Mouse (Mus musculus): ENCODE results near the gene Arhgef25. TPM values are rescaled to one million over a fixed set of nuclear protein-coding genes. Genes with fewer than 3 reads are reported as not detected.
"Not testable (repeated sequence)": the region's sequence is repeated elsewhere in the genome, so short reads cannot be mapped to it uniquely, and the experiment has no call there.

The Arhgef25 gene
- polyA plus RNA-seq, 1 experiment from 2014 or later = 23.7 TPM

DNA sequence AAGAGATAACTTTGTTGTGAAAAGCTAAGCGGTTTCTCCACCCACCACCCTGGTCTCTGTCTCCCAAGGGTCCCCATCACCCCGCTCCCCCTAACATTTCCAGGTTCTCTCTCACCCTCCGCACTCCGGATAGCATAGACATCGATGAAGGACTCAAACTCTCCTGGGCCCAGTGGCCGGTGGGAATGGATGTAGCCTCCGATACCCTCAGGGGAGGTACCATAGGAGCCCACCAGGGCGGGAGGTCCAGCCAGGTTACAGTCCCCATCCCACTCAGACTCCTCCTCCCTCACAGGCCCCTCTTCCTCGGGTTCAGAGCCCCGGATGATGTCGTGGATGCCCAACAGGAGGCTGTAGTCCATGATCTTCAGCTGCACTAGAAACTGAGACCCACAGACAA lies 9.6 kb upstream of the Arhgef25 start:
- H3K9me3 ChIP-seq = no peaks in the 10 kb centered on the region
- 85% methylated on average over 11 of the region's 11 CpGs for WGBS
- no peak overlapping the region; the same call in 1 of the 2 replicates for H3K27ac ChIP-seq
- no peak overlapping the region for H3K4me3 ChIP-seq
- DNase-seq (ENCODE audit: extremely low spot score, low spot score) = no peak
- no peaks in the 10 kb centered on the region for H3K27me3 ChIP-seq (ENCODE audit: poor library complexity, severe bottlenecking)
- H3K36me3 ChIP-seq (replicated peaks) = peaks cover 72% of the 10 kb centered on the region
- peaks cover 27% of the 10 kb centered on the region for H3K4me1 ChIP-seq

GRCm38 (mm10) chr10:127199068-127199467 lies 9.2 kb upstream of the Arhgef25 start:
- Histone ChIP-seq H3K4me1 (peaks cover 31% of the 10 kb centered on the region), H3K36me3 (replicated peaks) (peaks cover 69% of the 10 kb centered on the region), H3K9me3 (no peaks in the 10 kb centered on the region), H3K27ac (no peak overlapping the region; the same call in 1 of the 2 replicates), H3K27me3 (ENCODE audit: poor library complexity, severe bottlenecking) (no peaks in the 10 kb centered on the region), H3K4me3 (no peak overlapping the region)
- no peak for DNase-seq (ENCODE audit: extremely low spot score, low spot score)
- WGBS = 74% methylated on average over 5 of the region's 5 CpGs

- no peak for DNase-seq (ENCODE audit: extremely low spot score, low spot score)
- Histone ChIP-seq H3K4me1 (peaks cover 32% of the 10 kb centered on the region), H3K4me3 (no peak overlapping the region), H3K9me3 (no peaks in the 10 kb centered on the region), H3K27me3 (ENCODE audit: poor library complexity, severe bottlenecking) (no peaks in the 10 kb centered on the region), H3K36me3 (replicated peaks) (peaks cover 65% of the 10 kb centered on the region), H3K27ac (no peak overlapping the region)
- WGBS = 71% methylated on average over 2 of the region's 2 CpGs
These were observed 8.6 kb upstream of the Arhgef25 start for GRCm38 (mm10) chr10:127198492-127198891.

GRCm38 (mm10) chr10:127197505-127198110 lies 7.7 kb upstream of the Arhgef25 start:
- 91% methylated on average over 11 of the region's 11 CpGs for WGBS
- H3K27ac ChIP-seq = peak overlapping the region; percentile 12; the same call in 1 of the 2 replicates
- H3K27me3 ChIP-seq (ENCODE audit: poor library complexity, severe bottlenecking) = no peaks in the 10 kb centered on the region
- DNase-seq (ENCODE audit: extremely low spot score, low spot score) = no peak
- peaks cover 41% of the 10 kb centered on the region for H3K4me1 ChIP-seq
- peaks cover 65% of the 10 kb centered on the region for H3K36me3 ChIP-seq (replicated peaks)
- peak overlapping the region; percentile 4; the same call in 1 of the 2 replicates for H3K4me3 ChIP-seq
- no peaks in the 10 kb centered on the region for H3K9me3 ChIP-seq

GRCm38 (mm10) chr10:127197104-127197503 lies 7.2 kb upstream of the Arhgef25 start:
- no peak for DNase-seq (ENCODE audit: extremely low spot score, low spot score)
- WGBS = 92% methylated on average over 8 of the region's 8 CpGs
- H3K36me3 ChIP-seq (replicated peaks) = peaks cover 65% of the 10 kb centered on the region
- H3K4me1 ChIP-seq = peaks cover 44% of the 10 kb centered on the region
- H3K4me3 ChIP-seq = no peak overlapping the region
- no peaks in the 10 kb centered on the region for H3K9me3 ChIP-seq
- no peaks in the 10 kb centered on the region for H3K27me3 ChIP-seq (ENCODE audit: poor library complexity, severe bottlenecking)
- H3K27ac ChIP-seq = peak overlapping the region; percentile 12; the same call in 1 of the 2 replicates

DNA sequence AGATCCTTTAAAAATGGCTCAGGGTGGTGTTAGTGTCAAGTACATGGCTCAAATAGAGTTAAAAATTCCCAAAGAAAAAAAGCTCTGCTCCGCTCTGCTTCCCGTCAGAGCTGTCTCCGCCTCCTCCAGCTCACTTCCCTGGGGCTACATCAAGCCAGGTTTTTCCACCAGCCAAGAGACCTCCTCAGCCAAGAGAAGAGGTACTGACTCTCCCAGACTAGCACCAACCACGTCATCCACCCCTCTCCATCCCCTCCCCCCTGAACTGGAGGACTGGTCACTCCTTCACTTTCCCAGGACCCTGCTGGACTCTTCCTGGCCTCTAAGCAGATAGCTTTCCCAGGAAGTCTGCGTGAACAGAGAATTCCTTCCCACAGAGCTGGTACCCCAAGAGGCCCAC lies 6.5 kb upstream of the Arhgef25 start:
- H3K36me3 ChIP-seq (replicated peaks) = peaks cover 63% of the 10 kb centered on the region
- DNase-seq (ENCODE audit: extremely low spot score, low spot score) = peak; percentile 53
- peaks cover 1% of the 10 kb centered on the region; the same call in 1 of the 2 replicates for H3K27me3 ChIP-seq (ENCODE audit: poor library complexity, severe bottlenecking)
- 2% methylated on average over 5 of the region's 5 CpGs for WGBS
- peaks cover 49% of the 10 kb centered on the region for H3K4me1 ChIP-seq
- H3K9me3 ChIP-seq = no peaks in the 10 kb centered on the region
- H3K27ac ChIP-seq = peak overlapping the region; percentile 99
- H3K4me3 ChIP-seq = peak overlapping the region; percentile 94

DNA sequence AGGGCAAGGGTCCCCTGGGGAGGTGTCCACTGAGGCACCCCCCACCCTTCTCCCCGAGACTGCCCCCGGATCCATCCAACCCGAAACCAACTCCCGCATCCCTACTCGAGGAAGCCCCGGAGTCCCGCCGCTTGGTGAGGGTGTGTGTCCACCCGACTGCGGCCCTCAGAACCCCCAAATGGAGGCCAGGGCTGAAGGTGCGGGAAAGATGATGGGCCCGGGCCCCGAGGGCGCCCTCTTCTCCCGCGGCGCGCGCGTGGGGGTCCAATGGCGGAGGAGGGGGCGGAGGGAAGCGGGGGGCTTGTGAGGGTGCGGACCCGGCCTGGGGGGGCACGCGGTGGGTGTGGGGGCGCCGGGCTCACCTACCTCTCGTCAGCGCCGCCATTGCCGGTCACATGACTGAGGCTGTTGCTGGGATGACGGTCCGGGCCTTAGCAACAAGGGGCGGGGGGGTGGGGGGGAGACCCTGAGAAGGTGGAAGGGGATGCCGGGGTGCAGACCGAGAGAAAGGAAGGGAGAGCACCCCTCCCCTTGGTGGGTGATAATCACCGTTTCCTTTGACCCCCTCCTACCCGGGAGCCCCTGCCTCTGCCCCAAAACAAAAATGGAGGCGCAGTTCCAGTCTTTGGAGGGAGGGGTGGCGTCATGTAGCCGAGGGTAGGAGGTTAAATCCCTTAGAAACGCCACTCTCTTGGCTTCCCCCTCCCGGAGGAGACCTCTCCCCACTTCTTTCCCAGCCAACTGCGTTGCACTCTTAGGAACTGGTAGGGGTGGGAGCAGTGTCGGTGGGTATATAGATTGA lies 5.6 kb upstream of the Arhgef25 start, which contains the start of gene Dtx3:
Dtx3 (minus strand) TSS at position 401 of the 802 bp plus-strand sequence.
- peak within 1 kb of the TSS; percentile 99 for H3K27ac ChIP-seq
- H3K4me1 ChIP-seq = peaks cover 58% of the 10 kb centered on the region
- peak; percentile 81 for DNase-seq (ENCODE audit: extremely low spot score, low spot score)
- no peaks in the 10 kb centered on the region for H3K9me3 ChIP-seq
- peaks cover 65% of the 10 kb centered on the region for H3K36me3 ChIP-seq (replicated peaks)
- 0% methylated on average over 42 of the region's 47 CpGs for WGBS
- H3K4me3 ChIP-seq = peak within 1 kb of the TSS; percentile 94
- H3K27me3 ChIP-seq (ENCODE audit: poor library complexity, severe bottlenecking) = peaks cover 10% of the 10 kb centered on the region

DNA sequence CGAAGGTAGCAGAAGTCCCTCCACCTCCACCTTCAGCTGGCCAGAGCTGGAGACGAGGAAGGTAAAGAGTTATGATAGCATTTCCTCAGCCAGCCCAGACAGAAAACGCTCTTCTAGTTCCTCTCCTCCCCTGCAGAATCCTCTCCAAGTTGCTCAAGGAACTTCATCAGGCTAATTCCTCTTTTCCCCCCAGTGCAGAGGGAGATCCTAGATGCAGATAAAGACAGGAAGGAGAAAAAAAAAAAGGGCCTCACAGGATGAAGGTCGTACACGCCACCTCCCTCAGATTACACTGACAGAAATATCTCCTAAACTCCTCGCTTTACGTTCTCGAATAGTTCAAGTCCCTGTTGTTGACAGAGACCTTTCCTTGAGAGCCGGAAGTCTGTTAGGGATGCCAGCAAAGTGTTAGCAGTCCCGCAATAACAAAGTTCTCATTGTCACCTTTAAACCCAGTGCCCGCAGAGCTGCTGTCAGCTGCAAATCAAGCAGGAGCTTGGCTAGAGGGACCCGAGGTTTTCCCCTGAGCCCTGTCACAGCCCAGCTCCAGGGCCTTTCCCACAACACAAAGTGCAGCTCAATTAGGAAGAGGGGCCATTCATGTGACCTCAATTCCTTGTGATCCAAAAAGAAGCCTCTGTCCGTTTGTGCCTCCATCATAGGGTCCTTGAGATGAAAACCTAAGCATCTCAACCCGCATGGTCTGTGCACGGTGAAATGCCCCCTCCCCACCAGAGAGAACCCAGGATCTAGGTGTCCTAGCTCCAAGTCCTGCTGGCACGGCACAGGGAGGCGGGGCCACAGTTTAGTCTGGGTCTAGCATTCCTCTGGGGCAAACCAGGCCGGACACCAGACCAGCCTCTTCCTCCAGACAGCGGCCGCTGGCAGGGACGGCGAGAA lies 4.8 kb upstream of the Arhgef25 start:
- peaks cover 10% of the 10 kb centered on the region for H3K27me3 ChIP-seq (ENCODE audit: poor library complexity, severe bottlenecking)
- peaks cover 66% of the 10 kb centered on the region for H3K4me1 ChIP-seq
- DNase-seq (ENCODE audit: extremely low spot score, low spot score) = peak; percentile 61
- peaks cover 57% of the 10 kb centered on the region for H3K36me3 ChIP-seq (replicated peaks)
- peak overlapping the region; percentile 94 for H3K4me3 ChIP-seq
- WGBS = 27% methylated on average over 22 of the region's 22 CpGs
- H3K9me3 ChIP-seq = no peaks in the 10 kb centered on the region
- H3K27ac ChIP-seq = peak overlapping the region; percentile 99

DNA sequence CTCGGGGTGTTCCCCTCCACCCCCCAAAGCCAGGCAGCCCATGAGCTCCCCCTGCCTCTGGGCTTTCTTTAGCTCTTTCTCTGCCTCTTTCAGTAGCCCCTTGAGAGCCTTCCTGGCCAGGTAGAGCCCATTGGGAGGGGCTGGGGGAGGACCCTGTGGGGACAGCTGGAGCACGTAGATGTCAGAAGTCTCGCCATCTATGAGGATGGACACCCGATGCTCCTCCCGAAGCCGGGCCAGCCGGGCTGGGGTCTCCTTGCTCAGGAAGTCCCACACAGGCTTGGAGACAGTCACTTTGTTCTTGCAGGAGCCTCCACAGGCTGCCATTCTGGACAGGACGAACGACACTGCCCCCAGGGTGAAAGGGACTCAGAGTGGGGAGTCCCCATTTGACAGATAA lies 3.1 kb upstream of the Arhgef25 start:
- H3K36me3 ChIP-seq (replicated peaks) = peaks cover 40% of the 10 kb centered on the region
- WGBS = 93% methylated on average over 9 of the region's 9 CpGs
- H3K27me3 ChIP-seq (ENCODE audit: poor library complexity, severe bottlenecking) = peaks cover 10% of the 10 kb centered on the region
- H3K4me1 ChIP-seq = peaks cover 83% of the 10 kb centered on the region
- H3K4me3 ChIP-seq = peak overlapping the region; percentile 2; the same call in 1 of the 2 replicates
- no peak for DNase-seq (ENCODE audit: extremely low spot score, low spot score)
- H3K9me3 ChIP-seq = no peaks in the 10 kb centered on the region
- 0 out of 2 replicates have a peak overlapping the region, but pooled peaks have one; percentile 11 for H3K27ac ChIP-seq

DNA sequence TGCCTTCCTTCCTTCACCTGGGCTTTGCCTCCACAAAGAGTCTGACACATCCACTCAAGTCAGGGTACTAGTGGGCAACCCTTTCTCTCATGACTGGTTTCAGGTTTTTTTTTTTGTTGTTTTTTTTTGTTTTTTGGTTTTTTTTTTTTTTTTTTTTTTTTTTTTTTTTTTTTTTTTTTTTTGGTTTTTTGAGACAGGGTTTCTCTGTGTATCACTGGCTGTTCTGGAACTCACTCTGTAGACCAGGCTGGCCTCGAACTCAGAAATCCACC lies 2.1 kb upstream of the Arhgef25 start:
- WGBS = 84% methylated on average over 1 of the region's 1 CpGs

GRCm38 (mm10) chr10:127191191-127192056 lies 1.5 kb upstream of the Arhgef25 start:
- WGBS = 77% methylated on average over 19 of the region's 19 CpGs
- DNase-seq (ENCODE audit: extremely low spot score, low spot score) = no peak
- H3K4me3 ChIP-seq = peak overlapping the region; percentile 90
- peaks cover 40% of the 10 kb centered on the region for H3K36me3 ChIP-seq (replicated peaks)
- 0 out of 2 replicates have a peak overlapping the region, but pooled peaks have one; percentile 95 for H3K27ac ChIP-seq
- H3K4me1 ChIP-seq = peaks cover 87% of the 10 kb centered on the region
- H3K9me3 ChIP-seq = peaks cover 5% of the 10 kb centered on the region; the same call in 1 of the 2 replicates
- H3K27me3 ChIP-seq (ENCODE audit: poor library complexity, severe bottlenecking) = peaks cover 10% of the 10 kb centered on the region

More for the DNA sequence above, 2.1 kb upstream of the Arhgef25 start:
- not testable (repeated sequence) for H3K9me3 ChIP-seq; H3K27ac ChIP-seq; DNase-seq (ENCODE audit: extremely low spot score, low spot score); H3K4me3 ChIP-seq
- peaks cover 10% of the 10 kb centered on the region for H3K27me3 ChIP-seq (ENCODE audit: poor library complexity, severe bottlenecking)
- H3K36me3 ChIP-seq (replicated peaks) = peaks cover 34% of the 10 kb centered on the region
- H3K4me1 ChIP-seq = peaks cover 88% of the 10 kb centered on the region

All from forebrain, embryonic 10.5 days (tissue).